Mouse (Mus musculus) MEL (cell line): ENCODE results near the gene Nxpe5. TPM values are rescaled to one million over a fixed set of nuclear protein-coding genes. Genes with fewer than 3 reads are reported as not detected.

Experiments used
- DNase-seq: peaks from one replicate; pipeline ENCODE4 v3.0.0; 2011; ENCODE audit warnings: low read depth, low spot score
- H3K27ac ChIP-seq: 2 replicates; pipeline ENCODE4 v1.5.1; 2012; ENCODE audit warnings: low read depth, mild to moderate bottlenecking, control low read depth, low read length, moderate library complexity; ENCODE audit not compliant: control insufficient read depth
- H3K27me3 ChIP-seq, 2 experiments: fragments of 150-350 bp in 1 of 2; sonication (generic) in 1 of 2; 2 replicates each; pipeline ENCODE4 v1.6.1; 2012; ENCODE audit warnings: low read length in 2 of 2, mild to moderate bottlenecking in 2 of 2, improper control_type of control experiment in 1 of 2, moderate library complexity in 1 of 2; ENCODE audit not compliant: insufficient read depth in 2 of 2, control insufficient read depth in 1 of 2
- H3K36me3 ChIP-seq, 2 experiments: 2 replicates each; pipeline ENCODE4 v1.6.1; 2012 to 2014; ENCODE audit warnings: low read length in 2 of 2, improper control_type of control experiment in 1 of 2, inconsistent platforms in 1 of 2, mild to moderate bottlenecking in 1 of 2; ENCODE audit not compliant: insufficient read depth in 2 of 2, control insufficient read depth in 1 of 2
- H3K4me1 ChIP-seq, 2 experiments: fragments of 150-350 bp in 1 of 2; sonication (generic) in 1 of 2; 2 replicates each; pipeline ENCODE4 v1.6.1; 2012; ENCODE audit warnings: low read length in 2 of 2, improper control_type of control experiment in 1 of 2, mild to moderate bottlenecking in 1 of 2; ENCODE audit not compliant: insufficient read depth in 2 of 2, control insufficient read depth in 1 of 2
- H3K4me3 ChIP-seq, 2 experiments: fragments of 150-350 bp in 1 of 2; sonication (generic) in 1 of 2; 2 replicates each; pipeline ENCODE4 v1.5.1; 2012; ENCODE audit warnings: low read depth in 2 of 2, low read length in 2 of 2, mild to moderate bottlenecking in 2 of 2, moderate library complexity in 2 of 2, control low read depth in 1 of 2, improper control_type of control experiment in 1 of 2; ENCODE audit not compliant: control insufficient read depth in 1 of 2, insufficient read depth in 1 of 2
- H3K79me2 ChIP-seq: 2 replicates; pipeline ENCODE4 v1.6.1; 2012; ENCODE audit warnings: mild to moderate bottlenecking, low read length, moderate library complexity; ENCODE audit not compliant: control insufficient read depth, poor library complexity, insufficient read depth
- H3K9ac ChIP-seq: 2 replicates; pipeline ENCODE4 v1.6.1; 2012; ENCODE audit warnings: low read depth, mild to moderate bottlenecking, control low read depth, low read length, moderate library complexity; ENCODE audit not compliant: control insufficient read depth, poor library complexity, severe bottlenecking
- H3K9me3 ChIP-seq: fragments of 150-350 bp; sonication (generic); replicated peaks from 2 replicates; pipeline ENCODE4 v1.6.1; 2012; ENCODE audit warnings: mild to moderate bottlenecking, low read length, improper control_type of control experiment, moderate library complexity; ENCODE audit not compliant: insufficient read depth
- CHD1 ChIP-seq: IDR thresholded peaks from 2 replicates; pipeline ENCODE4 v1.6.1; 2012; ENCODE audit warnings: low read depth, mild to moderate bottlenecking, inconsistent platforms, low read length, improper control_type of control experiment
- CHD2 ChIP-seq: IDR thresholded peaks from 2 replicates; pipeline ENCODE4 v1.6.1; 2011; ENCODE audit warnings: low read length, improper control_type of control experiment
- CTCF ChIP-seq, 3 experiments: IDR thresholded peaks in 2 of 3; conservative IDR thresholded peaks in 1 of 3; 2 replicates each; pipeline ENCODE4 v1.5.1; 2011 to 2012; ENCODE audit warnings: low read length in 3 of 3, low read depth in 2 of 3, mild to moderate bottlenecking in 2 of 3, improper control_type of control experiment in 1 of 3, inconsistent platforms in 1 of 3, mixed read lengths in 1 of 3, moderate library complexity in 1 of 3; ENCODE audit not compliant: control insufficient read depth in 1 of 3, insufficient read depth in 1 of 3, poor library complexity in 1 of 3, severe bottlenecking in 1 of 3
- ELF1 ChIP-seq: IDR thresholded peaks from 2 replicates; pipeline ENCODE4 v1.6.1; 2014; ENCODE audit warnings: low read depth, mild to moderate bottlenecking, inconsistent platforms, low read length, improper control_type of control experiment, moderate library complexity
- EP300 ChIP-seq, 2 experiments: IDR thresholded peaks; 2 replicates each; pipeline ENCODE4 v1.6.1; 2011; ENCODE audit warnings: improper control_type of control experiment in 2 of 2, low read length in 2 of 2, low read depth in 1 of 2, mild to moderate bottlenecking in 1 of 2
- ETS1 ChIP-seq: IDR thresholded peaks from 2 replicates; pipeline ENCODE4 v1.6.1; 2012; ENCODE audit warnings: low read depth, mild to moderate bottlenecking, inconsistent platforms, low read length, improper control_type of control experiment, moderate library complexity
- GABPA ChIP-seq: IDR thresholded peaks from 2 replicates; pipeline ENCODE4 v1.6.1; 2012; ENCODE audit warnings: low read depth, mild to moderate bottlenecking, inconsistent platforms, low read length, improper control_type of control experiment, moderate library complexity
- GATA1 ChIP-seq: IDR thresholded peaks from 2 replicates; pipeline ENCODE4 v1.6.1; 2011; ENCODE audit warnings: low read depth, low read length, improper control_type of control experiment
- HCFC1 ChIP-seq: IDR thresholded peaks from 2 replicates; pipeline ENCODE4 v1.6.1; 2012; ENCODE audit warnings: low read depth, mild to moderate bottlenecking, inconsistent platforms, low read length, improper control_type of control experiment, moderate library complexity
- MAFK ChIP-seq: IDR thresholded peaks from 2 replicates; pipeline ENCODE4 v1.6.1; 2011; ENCODE audit warnings: low read depth, mild to moderate bottlenecking, low read length, improper control_type of control experiment, borderline replicate concordance
- MAX ChIP-seq: IDR thresholded peaks from 2 replicates; pipeline ENCODE4 v1.6.1; 2011; ENCODE audit warnings: low read length, improper control_type of control experiment
- MYB ChIP-seq: IDR thresholded peaks from 2 replicates; pipeline ENCODE4 v1.6.1; 2011; ENCODE audit warnings: mild to moderate bottlenecking, low read depth, low read length, improper control_type of control experiment
- POLR2A ChIP-seq, 2 experiments: IDR thresholded peaks; 2 replicates each; pipeline ENCODE4 v1.6.1; 2011 to 2012; ENCODE audit warnings: low read length in 2 of 2, mild to moderate bottlenecking in 2 of 2, control low read depth in 1 of 2, improper control_type of control experiment in 1 of 2, low read depth in 1 of 2, moderate library complexity in 1 of 2; ENCODE audit not compliant: control insufficient read depth in 1 of 2, insufficient read depth in 1 of 2, poor library complexity in 1 of 2
- POLR2AphosphoS5 ChIP-seq: IDR thresholded peaks from 2 replicates; pipeline ENCODE4 v1.6.1; 2012; ENCODE audit warnings: low read depth, borderline replicate concordance, mild to moderate bottlenecking, inconsistent platforms, low read length, moderate library complexity, mixed read lengths
- RAD21 ChIP-seq: IDR thresholded peaks from 2 replicates; pipeline ENCODE4 v1.6.1; 2011; ENCODE audit warnings: mild to moderate bottlenecking, low read depth, low read length, improper control_type of control experiment
- RCOR1 ChIP-seq: IDR thresholded peaks from 2 replicates; pipeline ENCODE4 v1.6.1; 2012; ENCODE audit warnings: low read depth, mild to moderate bottlenecking, inconsistent platforms, low read length, improper control_type of control experiment
- SMC3 ChIP-seq: IDR thresholded peaks from 2 replicates; pipeline ENCODE4 v1.6.1; 2011; ENCODE audit warnings: low read depth, low read length, improper control_type of control experiment
- TBP ChIP-seq: IDR thresholded peaks from 2 replicates; pipeline ENCODE4 v1.8.0; 2011; ENCODE audit warnings: low read depth, low read length, improper control_type of control experiment
- UBTF ChIP-seq: IDR thresholded peaks from 2 replicates; pipeline ENCODE4 v1.6.1; 2012; ENCODE audit warnings: low read depth, mild to moderate bottlenecking, inconsistent platforms, low read length, improper control_type of control experiment, moderate library complexity, borderline replicate concordance; ENCODE audit not compliant: insufficient read depth
- ZKSCAN1 ChIP-seq: IDR thresholded peaks from 2 replicates; pipeline ENCODE4 v1.6.1; 2012; ENCODE audit warnings: low read depth, mild to moderate bottlenecking, inconsistent platforms, low read length, improper control_type of control experiment, moderate library complexity
- ZMIZ1 ChIP-seq: IDR thresholded peaks from 2 replicates; pipeline ENCODE4 v1.6.1; 2012; ENCODE audit warnings: low read depth, mild to moderate bottlenecking, inconsistent platforms, low read length, improper control_type of control experiment, moderate library complexity
- polyA plus RNA-seq, 2 experiments: library from polyadenylated mRNA; stranded (reverse) in 1 of 2; unstranded in 1 of 2; fragments of >175 nt in 1 of 2; fragments of >200 nt in 1 of 2; gene quantifications; 2 replicates each; pipeline versions ENCODE4 v1.2.1 to v1.2.4; 2012; ENCODE audit warnings: low replicate concordance in 2 of 2, low read depth in 1 of 2; ENCODE audit not compliant: insufficient read length in 2 of 2, insufficient read depth in 1 of 2, missing spikeins in 1 of 2
- total RNA-seq: library from RNA; depleted of rRNA; stranded (reverse); fragments of 300-350 nt; gene quantifications from 2 replicates; pipeline ENCODE4 v1.2.3, GENCODE M21; 2012

Gene Nxpe5
- total and polyA plus RNA-seq, 3 experiments = not detected

DNA sequence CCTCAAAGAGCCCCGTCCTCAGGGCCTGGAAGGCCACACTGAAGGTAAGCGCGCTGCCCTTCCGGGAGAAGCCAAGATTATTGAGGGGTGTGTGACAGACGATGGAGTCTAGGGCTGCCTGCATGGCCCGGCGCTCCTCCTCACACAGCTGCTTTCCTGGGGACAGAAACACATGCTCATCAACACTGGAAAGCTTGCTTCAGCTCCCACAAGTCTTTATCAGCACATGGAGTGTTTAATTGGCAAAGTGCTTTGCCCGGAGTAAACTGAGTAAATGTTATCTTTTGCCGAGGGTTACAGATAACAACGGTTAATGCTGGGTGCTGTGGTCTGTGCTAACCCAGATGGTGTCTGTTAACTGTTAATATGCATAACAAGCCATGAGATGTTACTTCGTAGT is 35.1 kb downstream of the Nxpe5 start (continued):
- TF ChIP-seq POLR2AphosphoS5 = no peak
- TF ChIP-seq CTCF (IDR thresholded peaks at IDR 0.05 in 2 of 3, conservative IDR thresholded peaks at IDR 0.05 in 1 of 3; ENCODE audit: control insufficient read depth in 1 of 3, insufficient read depth in 1 of 3, low read depth in 2 of 3, low read length in 3 of 3, poor library complexity in 1 of 3, severe bottlenecking in 1 of 3) = no peak
- TF ChIP-seq MYB = peak; percentile 99
- TF ChIP-seq GATA1 = peak; percentile 100
- peak; percentile 82; the same call in 1 of the 2 replicates for TF ChIP-seq MAFK
- TF ChIP-seq RAD21 = no peak
- TF ChIP-seq ELF1 = peak; percentile 19; the same call in 1 of the 2 replicates
- TF ChIP-seq CHD2 = no peak
- no peak for TF ChIP-seq ZKSCAN1
- TF ChIP-seq POLR2A (IDR thresholded peaks at IDR 0.05; ENCODE audit: control insufficient read depth in 1 of 2, insufficient read depth in 1 of 2, low read depth in 1 of 2, low read length in 2 of 2, poor library complexity in 1 of 2) = no peak; a peak in 2 of 4 replicates
- no peak for TF ChIP-seq SMC3
- TF ChIP-seq, all 39 proteins: peak for 23

DNA sequence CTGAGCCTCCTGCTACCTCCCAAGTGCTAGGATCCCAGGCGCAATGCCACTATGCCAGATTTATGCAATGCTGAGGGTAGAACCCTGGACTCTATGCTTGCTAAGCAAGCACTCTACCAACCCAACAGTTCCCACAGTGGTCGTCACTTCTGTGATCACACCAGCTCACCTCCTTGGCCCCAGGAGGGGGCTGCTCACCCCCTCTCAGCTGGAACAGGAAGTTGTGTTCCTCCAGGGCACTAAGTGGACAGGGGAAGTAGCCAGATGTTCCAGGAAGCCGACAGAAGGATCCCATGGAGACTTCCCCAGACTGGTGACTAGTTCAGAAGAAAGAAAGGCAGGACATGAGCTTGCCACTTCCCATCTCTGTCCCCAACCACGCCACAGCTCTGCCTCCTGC is 36.3 kb downstream of the Nxpe5 start:
- H3K4me1 ChIP-seq = peaks cover 12 to 61% of the 10 kb centered on the region in 2 experiments

DNA sequence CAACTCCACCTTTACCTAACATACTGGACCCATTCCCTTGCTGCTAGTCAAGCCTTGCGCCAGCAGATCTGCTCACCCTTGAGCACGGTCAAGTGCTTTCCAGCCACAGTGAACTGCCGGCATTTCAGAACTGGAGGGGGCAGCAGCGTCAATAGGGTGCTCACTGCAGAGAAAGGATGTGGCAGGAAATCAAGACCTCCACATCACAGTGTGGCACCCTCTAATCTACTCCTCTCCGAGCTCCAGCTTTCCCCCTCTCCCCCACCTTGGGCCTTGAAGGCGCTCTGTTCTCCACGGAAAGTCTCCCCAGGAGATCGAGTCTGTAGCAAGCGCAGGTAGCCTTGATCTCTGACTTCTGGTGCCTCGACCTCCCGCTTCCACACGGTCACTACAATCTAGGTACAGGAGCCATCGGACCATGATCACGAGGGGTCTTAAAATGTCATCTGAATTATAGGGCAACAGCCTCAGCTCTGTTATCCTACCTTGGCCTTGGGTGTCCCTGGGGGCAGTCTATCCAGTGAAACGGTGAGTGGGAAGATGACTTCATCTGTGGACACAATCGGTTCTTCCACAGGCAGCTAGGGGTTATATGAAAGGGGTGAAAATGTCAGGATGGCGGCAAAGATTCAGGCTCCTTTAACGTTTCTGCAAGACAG is 37.0 kb downstream of the Nxpe5 start:
- H3K27me3 ChIP-seq = no peaks in the 10 kb centered on the region
- peak overlapping the region; percentile 100 for H3K27ac ChIP-seq
- DNase-seq = peak; percentile 51
- peak overlapping the region; percentile 93 for H3K9ac ChIP-seq
- peak overlapping the region; percentile 68 to 89 for H3K4me3 ChIP-seq
- peaks cover 3 to 49% of the 10 kb centered on the region in 2 experiments; a peak in 3 of 4 replicates for H3K36me3 ChIP-seq
- H3K4me1 ChIP-seq = peaks cover 6 to 55% of the 10 kb centered on the region in 2 experiments
- TF ChIP-seq UBTF = peak; percentile 83; the same call in 1 of the 2 replicates
- peak; percentile 27 to 31; a peak in 1 of 4 replicates for TF ChIP-seq POLR2A (IDR thresholded peaks at IDR 0.05; ENCODE audit: control insufficient read depth in 1 of 2, insufficient read depth in 1 of 2, low read depth in 1 of 2, low read length in 2 of 2, poor library complexity in 1 of 2)
- TF ChIP-seq SMC3 = no peak; the same call in 1 of the 2 replicates
- TF ChIP-seq MAFK = no peak
- TF ChIP-seq MAX = 0 out of 2 replicates have a peak, but pooled peaks have one; percentile 17
- 0 out of 6 replicates have a peak, but pooled peaks of 2 of the 3 experiments have one; percentile 1 to 6 for TF ChIP-seq CTCF (IDR thresholded peaks at IDR 0.05 in 2 of 3, conservative IDR thresholded peaks at IDR 0.05 in 1 of 3; ENCODE audit: control insufficient read depth in 1 of 3, insufficient read depth in 1 of 3, low read depth in 2 of 3, low read length in 3 of 3, poor library complexity in 1 of 3, severe bottlenecking in 1 of 3)
- peak; percentile 77; the same call in 1 of the 2 replicates for TF ChIP-seq CHD1
- no peak for TF ChIP-seq ELF1
- TF ChIP-seq EP300 (IDR thresholded peaks at IDR 0.05; ENCODE audit: low read depth in 1 of 2, low read length in 2 of 2) = 0 out of 4 replicates have a peak, but pooled peaks of 1 of the 2 experiments have one; percentile 8
- 0 out of 2 replicates have a peak, but pooled peaks have one; percentile 4 for TF ChIP-seq ETS1
- peak; percentile 28; the same call in 1 of the 2 replicates for TF ChIP-seq ZMIZ1
- TF ChIP-seq TBP = 0 out of 2 replicates have a peak, but pooled peaks have one; percentile 24
- H3K9me3 ChIP-seq = no peaks in the 10 kb centered on the region
- peaks cover 48% of the 10 kb centered on the region for H3K79me2 ChIP-seq

More for the DNA sequence above, 36.3 kb downstream of the Nxpe5 start:
- H3K4me3 ChIP-seq = peak overlapping the region; percentile 68 to 89
- peaks cover 3 to 56% of the 10 kb centered on the region in 2 experiments; a peak in 3 of 4 replicates for H3K36me3 ChIP-seq
- H3K9me3 ChIP-seq = no peaks in the 10 kb centered on the region
- H3K79me2 ChIP-seq = peaks cover 48% of the 10 kb centered on the region
- peak; percentile 63 for DNase-seq
- TF ChIP-seq GABPA = no peak
- no peak for TF ChIP-seq HCFC1
- no peak for TF ChIP-seq UBTF
- TF ChIP-seq RCOR1 = no peak
- no peaks in the 10 kb centered on the region for H3K27me3 ChIP-seq
- peak overlapping the region; percentile 93 for H3K9ac ChIP-seq
- peak overlapping the region; percentile 100 for H3K27ac ChIP-seq
